In the genomic region with DNA sequence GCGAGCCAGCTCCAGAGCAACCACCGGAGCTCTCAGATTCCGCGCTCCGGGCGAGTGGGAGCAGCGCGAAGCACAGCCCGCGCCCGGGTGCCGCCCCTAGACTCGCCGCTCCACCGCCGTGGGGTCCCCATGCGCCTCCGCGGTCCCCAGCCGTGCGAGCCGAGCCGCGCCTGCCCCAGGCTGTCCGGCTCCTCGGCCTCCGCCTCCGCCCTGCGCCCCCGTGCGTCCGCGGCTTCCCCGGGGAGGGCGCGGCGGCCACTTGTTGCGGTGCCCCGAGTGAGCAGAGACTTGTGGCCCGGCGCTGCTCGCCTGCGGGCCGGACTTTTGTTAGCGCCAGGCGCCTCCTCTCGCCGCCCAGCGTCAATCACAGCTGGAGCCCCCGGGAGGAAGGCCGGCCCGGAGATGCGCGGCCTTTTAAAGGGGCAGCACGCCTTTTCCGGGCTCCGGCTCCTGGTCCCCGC, we compare ENCODE assay signal across 8 mouse cellular contexts. TPM values are rescaled to one million over a fixed set of nuclear protein-coding genes. Genes with fewer than 3 reads are reported as not detected.
DNase-seq lines count a peak whose midpoint lies in the region; ATAC-seq lines count a peak whose summit lies in the region.

A gene (minus strand): TSS at position 330 of the 461 bp plus-strand sequence.

- peak within 1 kb of the TSS; percentile 72 for H3K9ac ChIP-seq in hindbrain, embryonic 15.5 days

- under 1% methylated on average over 58 of the region's 58 CpGs for WGBS in hindbrain, embryonic 15.5 days

- H3K4me2 ChIP-seq in hindbrain, embryonic 15.5 days, result peak within 1 kb of the TSS; percentile 81

- H3K4me1 ChIP-seq in hindbrain, embryonic 15.5 days (replicated peaks), result peaks cover 22% of the 10 kb centered on the region

- H3K9me3 ChIP-seq in hindbrain, embryonic 15.5 days, result no peaks in the 10 kb centered on the region

- peak; percentile 85 for DNase-seq in adrenal gland, adult 8-10 months
- DNase-seq in gastrocnemius, adult 8-10 months (ENCODE audit: low spot score in 2 of 2), result peak; percentile 50 to 68
- DNase-seq in left cerebral cortex, postnatal 10 days (ENCODE audit: extremely low spot score in 1 of 2, low spot score in 2 of 2), result peak; percentile 44 to 89
- DNase-seq in right cerebral cortex, postnatal 4 days, result peak; percentile 68
- no peak for DNase-seq in adipocyte (ENCODE audit: low spot score)

- intact Hi-C loops in left cerebral cortex, postnatal 10 days (cut with DNase I), result loop anchor here (10.0 kb wide), 1 partner anchor 250 kb away; no protein-coding TSS in a partner anchor

- no peaks in the 10 kb centered on the region for H3K27me3 ChIP-seq in hindbrain, embryonic 15.5 days

- ATAC-seq in common myeloid progenitor, adult 5-6 weeks (replicated peaks; ENCODE audit: low read depth, poor library complexity, severe bottlenecking), result peak; percentile 62; the same call in 1 of the 2 replicates
- ATAC-seq in hindbrain, embryonic 15.5 days (ENCODE audit: low FRiP score, low read depth), result peak; percentile 92
- ATAC-seq in megakaryocyte progenitor cell, adult 5-6 weeks (replicated peaks; ENCODE audit: poor library complexity), result peak; percentile 58

- H3K4me3 ChIP-seq in hindbrain, embryonic 15.5 days, result peak within 1 kb of the TSS; percentile 90

- peak within 1 kb of the TSS; percentile 87 for H3K27ac ChIP-seq in hindbrain, embryonic 15.5 days (replicated peaks)

- no peaks in the 10 kb centered on the region for H3K36me3 ChIP-seq in hindbrain, embryonic 15.5 days

RNA-seq across cellular contexts. Expression of the gene that starts here (rescaled TPM):
- total RNA-seq in adrenal gland, adult 8-10 months (2022), result 10 to 100 TPM; 10.5 to 18.8 (median 12.4) TPM
- total RNA-seq in common myeloid progenitor, adult 5-6 weeks (2017), result not detected in 2 replicates
- total RNA-seq in gastrocnemius, adult 8-10 months (2022), result under 1 TPM; 0.63 to 0.80 (median 0.75) TPM
- 12.2 and 14.3 TPM in 2 replicates for polyA plus RNA-seq in hindbrain, embryonic 15.5 days (2015; fragmentation: Nextera tagmentation; extraction: Ambion mirVana)
- 1 to 10 TPM; 2.9 to 3.8 TPM for total RNA-seq in left cerebral cortex, postnatal 10 days (2021)
- total RNA-seq in megakaryocyte progenitor cell, adult 5-6 weeks (2015), result not detected in 2 replicates
- not detected in 2 replicates for total RNA-seq in megakaryocyte progenitor cell, adult 5-6 weeks (2017)

Comparison
In these comparisons a context has a peak if more than half of its experiments do, and no peak if none do; other contexts are left out.
1. Peak in ATAC-seq in common myeloid progenitor, adult 5-6 weeks; RNA of the gene not detected or under 1 TPM.
2. Peak in DNase-seq in gastrocnemius, adult 8-10 months; RNA of the gene not detected or under 1 TPM.
3. Peak in ATAC-seq in megakaryocyte progenitor cell, adult 5-6 weeks; RNA of the gene not detected or under 1 TPM.